Mouse (Mus musculus): ENCODE results near the gene Nkpd1. TPM values are rescaled to one million over a fixed set of nuclear protein-coding genes. Genes with fewer than 3 reads are reported as not detected.
"Not testable (repeated sequence)": the region's sequence is repeated elsewhere in the genome, so short reads cannot be mapped to it uniquely, and the experiment has no call there.

Gene Nkpd1
- total RNA-seq, 4 experiments from 2014 or later: not detected

- no peak for DNase-seq (ENCODE audit: low spot score)
Observed at GRCm38 (mm10) chr7:19506326-19506725, 11.3 kb upstream of the Nkpd1 start.

GRCm38 (mm10) chr7:19506969-19507611 lies 10.5 kb upstream of the Nkpd1 start:
- no peak for DNase-seq (ENCODE audit: low spot score)

- DNase-seq (ENCODE audit: low spot score): no peak
Observed at GRCm38 (mm10) chr7:19507612-19507981, 10.0 kb upstream of the Nkpd1 start.

- peak; percentile 92 for DNase-seq (ENCODE audit: low spot score)
Observed at GRCm38 (mm10) chr7:19508150-19508923, 9.3 kb upstream of the Nkpd1 start, which contains the start of the genes Bloc1s3 and Trappc6a. Bloc1s3 (minus strand) TSS chr7:19508367. Trappc6a (plus strand) TSS chr7:19508395.

- DNase-seq (ENCODE audit: low spot score): no peak
Observed at GRCm38 (mm10) chr7:19508924-19509568, 8.6 kb upstream of the Nkpd1 start.

GRCm38 (mm10) chr7:19509786-19510185 lies 7.9 kb upstream of the Nkpd1 start:
- no peak for DNase-seq (ENCODE audit: low spot score)

- DNase-seq (ENCODE audit: low spot score): not testable (repeated sequence)
Observed at GRCm38 (mm10) chr7:19511934-19512333, 5.7 kb upstream of the Nkpd1 start.

- DNase-seq (ENCODE audit: low spot score): no peak
Observed at GRCm38 (mm10) chr7:19512353-19512752, 5.3 kb upstream of the Nkpd1 start.

GRCm38 (mm10) chr7:19520032-19520431 lies 2.4 kb downstream of the Nkpd1 start:
- DNase-seq (ENCODE audit: low spot score): no peak

GRCm38 (mm10) chr7:19523017-19523756 lies 5.5 kb downstream of the Nkpd1 start:
- no peak for DNase-seq (ENCODE audit: low spot score)

- DNase-seq (ENCODE audit: low spot score): no peak
Observed at GRCm38 (mm10) chr7:19523757-19524419, 6.2 kb downstream of the Nkpd1 start.

- DNase-seq (ENCODE audit: low spot score): no peak
Observed at GRCm38 (mm10) chr7:19524420-19525104, 6.9 kb downstream of the Nkpd1 start.

GRCm38 (mm10) chr7:19525105-19525481 lies 7.5 kb downstream of the Nkpd1 start:
- no peak for DNase-seq (ENCODE audit: low spot score)

- no peak for DNase-seq (ENCODE audit: low spot score)
Observed at GRCm38 (mm10) chr7:19531077-19531476, 13.4 kb downstream of the Nkpd1 start.

GRCm38 (mm10) chr7:19532240-19532639 lies 14.6 kb downstream of the Nkpd1 start:
- DNase-seq (ENCODE audit: low spot score): no peak

GRCm38 (mm10) chr7:19534676-19535075 lies 17.0 kb downstream of the Nkpd1 start:
- no peak for DNase-seq (ENCODE audit: low spot score)

- no peak for DNase-seq (ENCODE audit: low spot score)
Observed at GRCm38 (mm10) chr7:19540771-19541566, 23.3 kb downstream of the Nkpd1 start.

GRCm38 (mm10) chr7:19541681-19542154 lies 24.1 kb downstream of the Nkpd1 start:
- DNase-seq (ENCODE audit: low spot score): no peak

GRCm38 (mm10) chr7:19542155-19542691 lies 24.6 kb downstream of the Nkpd1 start:
- DNase-seq (ENCODE audit: low spot score): no peak
